Mouse (Mus musculus) heart, embryonic 14.5 days (tissue): ENCODE data around the gene 1700037H04Rik. TPM values are rescaled to one million over a fixed set of nuclear protein-coding genes. Genes with fewer than 3 reads are reported as not detected.
"Not testable (repeated sequence)": the region's sequence is repeated elsewhere in the genome, so short reads cannot be mapped to it uniquely, and the experiment has no call there.

Experiments used
- ATAC-seq: fragments of 200-750 bp; cut with Nextera tagmentation; 2 replicates; pipeline ENCODE4 v1.8.0; 2017; ENCODE audit warnings: low read depth, moderate TSS enrichment; ENCODE audit not compliant: insufficient number of reproducible peaks, insufficient read depth, low FRiP score
- H3K27ac ChIP-seq, 2 experiments: fragments of 200-500 bp in 1 of 2; fragments of 300-500 bp in 1 of 2; sonication (generic) in 1 of 2; replicated peaks in 1 of 2; 2 replicates each; pipeline ENCODE4 v1.5.1; 2012 to 2014; ENCODE audit warnings: low read depth in 2 of 2, low read length in 2 of 2, control low read depth in 1 of 2, mild to moderate bottlenecking in 1 of 2, mixed read lengths in 1 of 2; ENCODE audit not compliant: control insufficient read depth in 1 of 2, insufficient read depth in 1 of 2
- H3K27me3 ChIP-seq: fragments of 300-500 bp; sonication (generic); 2 replicates; pipeline ENCODE4 v1.6.1; 2014; ENCODE audit warnings: mild to moderate bottlenecking, low read length, control low read depth; ENCODE audit not compliant: control insufficient read depth, insufficient read depth
- H3K36me3 ChIP-seq: fragments of 300-500 bp; sonication (generic); 2 replicates; pipeline ENCODE4 v1.6.1; 2014; ENCODE audit warnings: mild to moderate bottlenecking, control low read depth, low read length, mixed read lengths; ENCODE audit not compliant: control insufficient read depth, insufficient read depth
- H3K4me1 ChIP-seq, 2 experiments: fragments of 200-500 bp in 1 of 2; fragments of 300-500 bp in 1 of 2; sonication (generic) in 1 of 2; 2 replicates each; pipeline ENCODE4 v1.6.1; 2012 to 2014; ENCODE audit warnings: low read length in 2 of 2, control low read depth in 1 of 2, mixed read lengths in 1 of 2; ENCODE audit not compliant: control insufficient read depth in 2 of 2, insufficient read depth in 2 of 2
- H3K4me2 ChIP-seq: fragments of 300-500 bp; sonication (generic); 2 replicates; pipeline ENCODE4 v1.6.1; 2014; ENCODE audit warnings: mild to moderate bottlenecking, low read length
- H3K4me3 ChIP-seq, 2 experiments: fragments of 200-500 bp in 1 of 2; fragments of 300-500 bp in 1 of 2; sonication (generic) in 1 of 2; 2 replicates each; pipeline ENCODE4 v1.5.1; 2012 to 2014; ENCODE audit warnings: low read length in 2 of 2, mild to moderate bottlenecking in 2 of 2, control low read depth in 1 of 2, low read depth in 1 of 2, moderate library complexity in 1 of 2; ENCODE audit not compliant: control insufficient read depth in 1 of 2, insufficient read depth in 1 of 2
- H3K9ac ChIP-seq: fragments of 300-500 bp; sonication (generic); 2 replicates; pipeline ENCODE4 v1.6.1; 2014; ENCODE audit warnings: mild to moderate bottlenecking, low read length
- H3K9me3 ChIP-seq: fragments of 300-500 bp; sonication (generic); 2 replicates; pipeline ENCODE4 v1.6.1; 2016; ENCODE audit warnings: low read length, control low read depth; ENCODE audit not compliant: control insufficient read depth
- WGBS: fragments of 180-500 bp; shearing (Covaris S2); extraction: QIAGEN DNeasy Blood & Tissue Kit; methylation state at CpG from one replicate; pipeline ENCODE4 v1.1.7; 2014; 5-methylcytosine and 5-hydroxymethylcytosine counted together
- polyA plus RNA-seq: library from polyadenylated mRNA; unstranded; fragments of >200 nt; fragmentation: Nextera tagmentation; extraction: Ambion mirVana; gene quantifications from 2 replicates; pipeline ENCODE4 v1.2.1, GENCODE M21; 2014

The 1700037H04Rik gene
- polyA plus RNA-seq, 1 experiment from 2014 or later = 80.3 TPM

DNA sequence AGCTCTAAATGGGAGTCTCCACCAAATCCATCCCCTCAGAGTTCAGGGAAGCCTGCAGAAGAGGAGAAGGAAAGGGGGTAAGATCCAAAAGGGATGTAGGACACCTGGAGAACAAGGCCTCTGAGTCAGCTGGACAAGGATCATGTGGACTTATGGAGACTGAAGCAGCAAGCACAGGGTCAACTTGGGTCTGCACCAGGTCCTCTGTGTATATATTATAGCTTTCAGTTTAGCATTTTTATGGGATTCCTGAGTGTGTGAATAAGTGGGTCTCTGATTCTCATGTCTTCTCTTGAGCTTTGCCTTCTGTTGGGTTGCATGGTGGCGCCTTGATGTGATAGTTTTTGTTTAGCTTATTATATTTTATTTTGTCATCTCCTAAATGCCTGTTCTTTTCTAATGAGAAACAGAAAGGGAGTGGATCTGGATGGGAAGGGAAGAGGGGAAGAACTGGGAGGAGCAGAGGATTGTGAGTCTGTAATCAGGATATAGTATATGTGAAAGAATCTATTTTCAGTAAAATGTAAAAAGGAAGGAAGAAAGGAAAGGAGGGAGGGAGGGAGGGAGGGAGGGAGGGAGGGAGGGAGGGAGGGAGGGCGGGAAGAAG lies 40.8 kb downstream of the 1700037H04Rik start:
- H3K36me3 ChIP-seq = no peaks in the 10 kb centered on the region
- H3K9me3 ChIP-seq = no peaks in the 10 kb centered on the region
- no peak overlapping the region for H3K27ac ChIP-seq
- H3K4me3 ChIP-seq = no peak overlapping the region
- WGBS = 70% methylated on average over 2 of the region's 2 CpGs
- no peak for ATAC-seq
- no peaks in the 10 kb centered on the region for H3K27me3 ChIP-seq
- no peaks in the 10 kb centered on the region for H3K4me1 ChIP-seq
- H3K4me2 ChIP-seq = no peak overlapping the region
- H3K9ac ChIP-seq = no peak overlapping the region

DNA sequence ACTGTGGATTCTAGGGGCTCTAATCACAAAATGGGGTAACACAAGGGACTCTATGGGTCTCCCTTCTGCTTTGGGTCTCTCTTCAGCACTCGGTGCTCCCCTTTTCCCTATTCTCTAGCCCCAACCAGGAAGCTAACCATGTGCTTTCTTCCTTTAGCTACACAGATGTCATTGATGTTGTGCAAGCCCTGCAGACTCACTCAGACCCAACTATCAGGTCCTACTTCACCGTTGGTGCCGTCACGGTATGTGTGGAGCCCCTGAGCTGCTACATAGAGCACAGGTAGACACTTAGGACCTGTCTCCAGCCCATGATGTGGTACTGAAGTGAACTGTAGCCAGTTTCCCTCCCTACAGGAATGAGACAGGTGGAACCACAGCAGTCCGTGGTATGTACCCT lies 53.9 kb downstream of the 1700037H04Rik start:
- Histone ChIP-seq H3K4me1 (peaks cover 0 to 5% of the 10 kb centered on the region in 2 experiments; a peak in 1 of 4 replicates), H3K27ac (no peak overlapping the region), H3K9me3 (no peaks in the 10 kb centered on the region), H3K9ac (no peak overlapping the region), H3K4me3 (no peak overlapping the region), H3K27me3 (no peaks in the 10 kb centered on the region), H3K36me3 (no peaks in the 10 kb centered on the region), H3K4me2 (no peak overlapping the region)
- WGBS = 70% methylated on average over 5 of the region's 5 CpGs
- no peak for ATAC-seq

DNA sequence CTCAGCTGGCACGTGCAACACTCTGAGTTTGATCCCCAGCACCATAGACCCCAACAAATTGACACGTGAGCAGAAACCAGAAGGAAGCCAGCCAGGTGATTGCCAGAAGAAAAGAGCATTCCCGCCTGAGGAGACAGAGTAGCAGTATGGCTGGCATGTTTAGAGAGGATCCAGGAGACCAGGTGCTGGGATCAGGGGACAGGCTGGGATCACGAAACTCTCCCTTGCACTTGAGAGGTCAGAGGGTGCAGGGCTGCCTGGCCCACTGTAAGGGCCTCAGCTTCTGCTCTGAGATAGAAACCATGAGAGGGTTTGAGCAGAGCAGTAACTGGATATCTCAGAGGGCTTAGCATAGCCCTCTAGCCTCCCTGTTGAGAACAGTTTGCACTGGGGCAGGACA lies 54.8 kb downstream of the 1700037H04Rik start:
- H3K27me3 ChIP-seq, H3K36me3 ChIP-seq, H3K4me2 ChIP-seq, ATAC-seq, H3K9me3 ChIP-seq, H3K27ac ChIP-seq, H3K4me3 ChIP-seq, H3K9ac ChIP-seq, H3K4me1 ChIP-seq: not testable (repeated sequence)
- WGBS = 75% methylated on average over 4 of the region's 4 CpGs

DNA sequence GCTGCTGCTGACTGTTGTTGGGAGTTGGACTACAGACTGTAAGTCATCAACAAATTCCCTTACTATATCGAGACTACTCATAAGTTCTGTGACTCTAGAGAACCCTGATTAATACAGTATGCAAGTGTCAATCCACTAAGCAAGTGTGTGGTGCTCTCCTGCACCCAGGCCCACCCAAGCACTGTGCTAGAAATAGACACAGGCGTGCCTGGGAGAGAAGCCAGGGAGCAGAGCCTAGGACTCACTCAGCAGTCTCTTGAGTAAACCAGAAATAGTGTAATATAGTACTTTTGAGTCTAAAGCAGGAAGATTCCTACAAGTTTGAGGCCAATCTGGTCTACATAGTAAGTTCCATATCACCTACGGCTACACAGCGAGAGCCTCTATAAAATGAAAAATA lies 55.9 kb downstream of the 1700037H04Rik start:
- no peaks in the 10 kb centered on the region for H3K27me3 ChIP-seq
- H3K4me2 ChIP-seq = no peak overlapping the region
- H3K4me3 ChIP-seq = no peak overlapping the region
- ATAC-seq = no peak
- no peaks in the 10 kb centered on the region for H3K9me3 ChIP-seq
- H3K27ac ChIP-seq = peak overlapping the region in 1 of 2 experiments; percentile 24; a peak in 1 of 4 replicates
- peaks cover 0 to 5% of the 10 kb centered on the region in 2 experiments; a peak in 1 of 4 replicates for H3K4me1 ChIP-seq
- no peak overlapping the region for H3K9ac ChIP-seq
- 47% methylated on average over 4 of the region's 4 CpGs for WGBS
- no peaks in the 10 kb centered on the region for H3K36me3 ChIP-seq

DNA sequence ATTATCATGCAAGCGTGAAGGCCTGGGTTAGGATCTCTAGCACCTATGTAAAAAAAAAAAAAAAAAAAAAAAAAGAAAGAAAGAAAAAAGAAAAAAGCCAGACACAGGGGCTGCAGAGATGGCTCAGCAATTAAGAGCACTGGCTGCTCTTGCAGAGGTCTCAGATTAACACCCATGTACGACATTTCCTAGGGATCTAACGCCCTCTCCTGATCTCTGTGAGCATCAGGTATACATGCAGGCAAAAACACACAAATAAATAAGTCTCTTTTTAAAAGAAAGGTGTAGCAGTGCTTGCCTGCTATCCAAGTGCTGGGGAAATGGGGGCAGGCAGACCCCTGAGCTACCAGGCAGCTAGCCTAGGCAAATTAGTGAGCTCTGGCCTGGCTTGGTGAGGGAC lies 58.4 kb downstream of the 1700037H04Rik start:
- Histone ChIP-seq H3K9ac (no peak overlapping the region), H3K9me3 (no peaks in the 10 kb centered on the region), H3K27me3 (no peaks in the 10 kb centered on the region), H3K4me2 (no peak overlapping the region), H3K4me3 (no peak overlapping the region), H3K27ac (no peak overlapping the region), H3K36me3 (no peaks in the 10 kb centered on the region), H3K4me1 (peaks cover 3 to 5% of the 10 kb centered on the region in 2 experiments; a peak in 1 of 4 replicates)
- no peak for ATAC-seq
- WGBS = 65% methylated on average over 3 of the region's 3 CpGs

DNA sequence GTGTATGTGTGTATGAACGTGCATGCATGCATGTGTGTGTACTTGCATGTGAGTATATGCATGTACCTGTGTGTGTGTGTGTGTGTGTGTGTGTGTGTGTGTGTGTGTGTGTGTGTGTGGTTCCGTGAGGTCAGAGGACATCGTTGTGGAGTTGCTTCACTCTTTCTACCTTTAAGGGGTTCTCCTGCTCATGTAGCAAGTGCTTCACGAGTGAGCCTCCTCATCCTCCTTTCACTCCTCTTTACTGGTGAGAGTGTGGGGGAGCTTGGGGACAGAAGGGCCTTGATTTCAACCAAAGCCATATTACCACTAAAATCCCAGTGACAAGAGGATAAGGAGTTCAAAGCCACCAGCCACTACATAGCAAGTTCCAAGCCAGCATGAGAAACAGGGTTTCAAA lies 62.8 kb downstream of the 1700037H04Rik start:
- ATAC-seq = no peak
- 0 out of 4 replicates have a peak, but pooled peaks cover 3% of the 10 kb centered on the region in 2 experiments for H3K4me1 ChIP-seq
- no peaks in the 10 kb centered on the region for H3K9me3 ChIP-seq
- no peaks in the 10 kb centered on the region for H3K27me3 ChIP-seq
- 86% methylated on average over 4 of the region's 4 CpGs for WGBS
- peak overlapping the region; percentile 45 to 68; a peak in 3 of 4 replicates for H3K27ac ChIP-seq
- H3K9ac ChIP-seq = no peak overlapping the region
- H3K36me3 ChIP-seq = no peaks in the 10 kb centered on the region
- H3K4me2 ChIP-seq = peak overlapping the region; percentile 16; the same call in 1 of the 2 replicates
- H3K4me3 ChIP-seq = no peak overlapping the region

Other genes starting within 250 kb of the 1700037H04Rik start
- 2.7 and 3.2 TPM in 2 replicates for gene Gfra4, start 117.0 kb downstream of the 1700037H04Rik start, polyA plus RNA-seq
- gene Adam33, start 96.3 kb downstream of the 1700037H04Rik start, polyA plus RNA-seq = 8.2 and 10.3 TPM in 2 replicates
- 0.54 and 0.63 TPM in 2 replicates for gene Siglec1, start 73.3 kb downstream of the 1700037H04Rik start, polyA plus RNA-seq
- 5.8 and 6.3 TPM in 2 replicates for gene Hspa12b, start 32.8 kb downstream of the 1700037H04Rik start, polyA plus RNA-seq
- not detected in 2 replicates for gene Gm11037, start 26.6 kb downstream of the 1700037H04Rik start, polyA plus RNA-seq
- gene Cenpb, start 20.0 kb upstream of the 1700037H04Rik start, polyA plus RNA-seq = 6.2 and 7.0 TPM in 2 replicates
- 33.1 and 38.9 TPM in 2 replicates for gene Cdc25b, start 26.9 kb upstream of the 1700037H04Rik start, polyA plus RNA-seq
- gene Spef1, start 27.2 kb upstream of the 1700037H04Rik start, polyA plus RNA-seq = 2.0 and 2.4 TPM in 2 replicates
- gene Ap5s1, start 47.0 kb upstream of the 1700037H04Rik start, polyA plus RNA-seq = 39.7 and 44.3 TPM in 2 replicates
- 20.0 and 20.9 TPM in 2 replicates for gene Mavs, start 74.0 kb upstream of the 1700037H04Rik start, polyA plus RNA-seq
- 27.4 and 32.9 TPM in 2 replicates for gene Pank2, start 102.4 kb upstream of the 1700037H04Rik start, polyA plus RNA-seq
- gene Rnf24, start 192.8 kb upstream of the 1700037H04Rik start, polyA plus RNA-seq = 2.0 and 2.6 TPM in 2 replicates